Mouse (Mus musculus) heart, adult 2 months (tissue): ENCODE measurements around the gene Tbx21.

Experiments used
- CTCF ChIP-seq: fragments of 200-600 bp; IDR thresholded peaks from 2 replicates; pipeline ENCODE4 v1.8.1; 2022; ENCODE audit warnings: antibody characterized with exemption, mild to moderate bottlenecking, moderate library complexity
- POLR2A ChIP-seq: fragments of 200-500 bp; IDR thresholded peaks from 2 replicates; pipeline ENCODE4 v1.6.1; 2011; ENCODE audit warnings: mild to moderate bottlenecking, low read depth, low read length, control low read depth; ENCODE audit not compliant: insufficient read depth

DNA sequence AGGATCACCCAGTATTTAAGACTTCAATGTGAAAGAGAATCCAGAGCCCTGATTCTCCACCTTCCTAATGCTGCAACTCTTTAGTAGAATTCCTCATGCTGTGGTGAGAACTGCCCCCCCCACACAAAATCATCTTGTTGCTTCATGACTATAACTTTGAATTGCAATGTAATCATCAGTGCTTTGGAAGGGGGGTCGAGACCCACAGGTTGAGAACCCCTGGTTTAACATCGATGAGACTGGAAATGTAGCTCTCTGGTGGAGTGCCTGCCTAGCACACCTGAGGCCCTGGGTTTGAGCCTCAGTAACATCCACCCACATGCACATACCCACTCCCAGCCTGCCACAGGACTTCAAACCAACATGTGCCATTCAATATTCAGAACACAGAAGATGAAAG is 20.5 kb downstream of the Tbx21 start:
- TF ChIP-seq CTCF (no peak), POLR2A (no peak)
